Mouse (Mus musculus) midbrain, embryonic 15.5 days (tissue): ENCODE results near the gene BC048562. TPM values are rescaled to one million over a fixed set of nuclear protein-coding genes. Genes with fewer than 3 reads are reported as not detected.

Source experiments
- ATAC-seq: fragments of 200-750 bp; cut with Nextera tagmentation; replicated peaks from 2 replicates; pipeline ENCODE4 v1.8.0; 2017; ENCODE audit warnings: moderate TSS enrichment
- H3K27ac ChIP-seq: fragments of 300-500 bp; sonication (generic); 2 replicates; pipeline ENCODE4 v1.5.1; 2015; ENCODE audit warnings: mild to moderate bottlenecking, inconsistent platforms
- H3K27me3 ChIP-seq: fragments of 300-500 bp; sonication (generic); replicated peaks from 2 replicates; pipeline ENCODE4 v1.6.1; 2015; ENCODE audit warnings: inconsistent platforms
- H3K36me3 ChIP-seq: fragments of 300-500 bp; sonication (generic); replicated peaks from 2 replicates; pipeline ENCODE4 v1.6.1; 2015; ENCODE audit warnings: inconsistent platforms
- H3K4me1 ChIP-seq: fragments of 300-500 bp; sonication (generic); 2 replicates; pipeline ENCODE4 v1.6.1; 2015; ENCODE audit warnings: inconsistent platforms
- H3K4me2 ChIP-seq: fragments of 300-500 bp; sonication (generic); 2 replicates; pipeline ENCODE4 v1.6.1; 2015; ENCODE audit warnings: inconsistent platforms, mild to moderate bottlenecking, moderate library complexity
- H3K4me3 ChIP-seq: fragments of 300-500 bp; sonication (generic); 2 replicates; pipeline ENCODE4 v1.5.1; 2015; ENCODE audit warnings: mild to moderate bottlenecking, inconsistent platforms
- H3K9ac ChIP-seq: fragments of 300-500 bp; sonication (generic); 2 replicates; pipeline ENCODE4 v1.6.1; 2015; ENCODE audit warnings: mild to moderate bottlenecking, inconsistent platforms
- H3K9me3 ChIP-seq: fragments of 300-500 bp; sonication (generic); 2 replicates; pipeline ENCODE4 v1.6.1; 2016; ENCODE audit warnings: inconsistent platforms
- WGBS: fragments of 180-500 bp; shearing (Covaris S2); methylation state at CpG from one replicate; pipeline ENCODE4 v1.1.7; 2015; ENCODE audit warnings: mixed read lengths; 5-methylcytosine and 5-hydroxymethylcytosine counted together
- polyA plus RNA-seq: library from polyadenylated mRNA; unstranded; fragments of >200 nt; fragmentation: Nextera tagmentation; extraction: Ambion mirVana; gene quantifications from 2 replicates; pipeline ENCODE4 v1.2.1, GENCODE M21; 2015

Gene BC048562
- polyA plus RNA-seq, 1 experiment from 2014 or later: not detected

- no peak overlapping the region for H3K4me3 ChIP-seq
- H3K9me3 ChIP-seq: no peaks in the 10 kb centered on the region
- no peak overlapping the region for H3K9ac ChIP-seq
- H3K4me1 ChIP-seq: peaks cover 21% of the 10 kb centered on the region
- no peaks in the 10 kb centered on the region for H3K27me3 ChIP-seq
- no peak for ATAC-seq
- H3K27ac ChIP-seq: no peak overlapping the region
- no peak overlapping the region for H3K4me2 ChIP-seq
- peaks cover 70% of the 10 kb centered on the region for H3K36me3 ChIP-seq
- WGBS: 83% methylated on average over 10 of the region's 10 CpGs
These were observed 58.6 kb downstream of the BC048562 start for GRCm38 (mm10) chr9:108494905-108495304.

Other genes with a start within 250 kb of the BC048562 start
- gene Bsn, start 246.1 kb upstream of the BC048562 start, polyA plus RNA-seq: 11.1 TPM in 2 replicates
- 69.3 and 75.5 TPM in 2 replicates for gene Dag1, start 172.5 kb upstream of the BC048562 start, polyA plus RNA-seq
- gene Nicn1, start 146.1 kb upstream of the BC048562 start, polyA plus RNA-seq: 129 and 149 TPM in 2 replicates
- 28.9 and 32.1 TPM in 2 replicates for gene Amt, start 139.6 kb upstream of the BC048562 start, polyA plus RNA-seq
- 251 and 257 TPM in 2 replicates for gene Rhoa, start 130.4 kb upstream of the BC048562 start, polyA plus RNA-seq
- gene Tcta, start 130.3 kb upstream of the BC048562 start, polyA plus RNA-seq: 51.4 and 54.9 TPM in 2 replicates
- 413 and 429 TPM in 2 replicates for gene Gpx1, start 97.6 kb upstream of the BC048562 start, polyA plus RNA-seq
- gene Usp4, start 88.6 kb upstream of the BC048562 start, polyA plus RNA-seq: 149 and 151 TPM in 2 replicates
- 2.4 and 2.7 TPM in 2 replicates for gene 1700102P08Rik, start 43.7 kb upstream of the BC048562 start, polyA plus RNA-seq
- gene Ccdc36, start 8.0 kb upstream of the BC048562 start, polyA plus RNA-seq: 1.7 and 1.8 TPM in 2 replicates
- 70.2 and 71.4 TPM in 2 replicates for gene Ccdc71, start 24.0 kb downstream of the BC048562 start, polyA plus RNA-seq
- 82.8 and 87.3 TPM in 2 replicates for gene Klhdc8b, start 25.1 kb downstream of the BC048562 start, polyA plus RNA-seq
- gene Lamb2, start 43.3 kb downstream of the BC048562 start, polyA plus RNA-seq: 19.1 and 22.7 TPM in 2 replicates
- 87.1 and 94.3 TPM in 2 replicates for gene Usp19, start 54.1 kb downstream of the BC048562 start, polyA plus RNA-seq
- gene Qars, start 71.2 kb downstream of the BC048562 start, polyA plus RNA-seq: 64.0 and 64.6 TPM in 2 replicates
- gene Qrich1, start 80.3 kb downstream of the BC048562 start, polyA plus RNA-seq: 132 and 133 TPM in 2 replicates
- 101 TPM in 2 replicates for gene Impdh2, start 123.8 kb downstream of the BC048562 start, polyA plus RNA-seq
- gene Ndufaf3, start 131.0 kb downstream of the BC048562 start, polyA plus RNA-seq: 75.2 and 76.8 TPM in 2 replicates
- 336 and 351 TPM in 2 replicates for gene Dalrd3, start 133.4 kb downstream of the BC048562 start, polyA plus RNA-seq
- gene Wdr6, start 142.3 kb downstream of the BC048562 start, polyA plus RNA-seq: 404 and 429 TPM in 2 replicates
- 32.7 and 38.5 TPM in 2 replicates for gene P4htm, start 161.2 kb downstream of the BC048562 start, polyA plus RNA-seq
- gene Arih2, start 212.9 kb downstream of the BC048562 start, polyA plus RNA-seq: 51.7 and 53.3 TPM in 2 replicates
- 43.2 and 45.1 TPM in 2 replicates for gene Slc25a20, start 225.6 kb downstream of the BC048562 start, polyA plus RNA-seq